Mouse (Mus musculus) lung, embryonic 14.5 days (tissue): ENCODE measurements at regions not wholly inside any gene's neighbourhood (a gene's known extent, or its start where the extent isn't known, plus 50 kb on each side); places are given as distances from the start of the nearest gene placed in this dataset.
A peak's percentile ranks its signal among the peaks of the same experiment; 100 is the strongest.

Experiments used
- ATAC-seq: fragments of 200-750 bp; cut with Nextera tagmentation; 2 replicates; pipeline ENCODE4 v1.8.0; 2017; ENCODE audit warnings: mild to moderate bottlenecking, moderate TSS enrichment, moderate library complexity; ENCODE audit not compliant: insufficient read depth
- DNase-seq: peaks from one replicate; pipeline ENCODE4 v3.0.0-alpha.2; 2015
- H3K27ac ChIP-seq: fragments of 300-500 bp; sonication (generic); 2 replicates; pipeline ENCODE4 v1.5.1; 2014; ENCODE audit warnings: low read depth, mild to moderate bottlenecking, moderate library complexity
- H3K27me3 ChIP-seq: fragments of 300-500 bp; sonication (generic); 2 replicates; pipeline ENCODE4 v1.6.1; 2014; ENCODE audit warnings: low read length, control low read depth; ENCODE audit not compliant: insufficient read depth
- H3K36me3 ChIP-seq: fragments of 300-500 bp; sonication (generic); 2 replicates; pipeline ENCODE4 v1.6.1; 2014; ENCODE audit warnings: control low read depth; ENCODE audit not compliant: insufficient read depth
- H3K4me1 ChIP-seq: fragments of 300-500 bp; sonication (generic); 2 replicates; pipeline ENCODE4 v1.6.1; 2014; ENCODE audit warnings: antibody characterized with exemption, control low read depth; ENCODE audit not compliant: insufficient read depth
- H3K4me2 ChIP-seq: fragments of 300-500 bp; sonication (generic); 2 replicates; pipeline ENCODE4 v1.6.1; 2014; ENCODE audit warnings: mild to moderate bottlenecking
- H3K4me3 ChIP-seq: fragments of 300-500 bp; sonication (generic); 2 replicates; pipeline ENCODE4 v1.5.1; 2014; ENCODE audit warnings: low read depth, low read length
- H3K9ac ChIP-seq: fragments of 300-500 bp; sonication (generic); 2 replicates; pipeline ENCODE4 v1.6.1; 2014
- H3K9me3 ChIP-seq: fragments of 300-500 bp; sonication (generic); 2 replicates; pipeline ENCODE4 v1.6.1; 2016; ENCODE audit warnings: low read depth, low read length, control low read depth
- CTCF ChIP-seq: IDR thresholded peaks from 2 replicates; pipeline ENCODE4 v1.5.1; 2016; ENCODE audit warnings: antibody characterized with exemption, low read depth
- WGBS: fragments of 180-500 bp; shearing (Covaris S2); extraction: QIAGEN DNeasy Blood & Tissue Kit; methylation state at CpG from one replicate; pipeline ENCODE4 v1.1.7; 2014; 5-methylcytosine and 5-hydroxymethylcytosine counted together

DNA sequence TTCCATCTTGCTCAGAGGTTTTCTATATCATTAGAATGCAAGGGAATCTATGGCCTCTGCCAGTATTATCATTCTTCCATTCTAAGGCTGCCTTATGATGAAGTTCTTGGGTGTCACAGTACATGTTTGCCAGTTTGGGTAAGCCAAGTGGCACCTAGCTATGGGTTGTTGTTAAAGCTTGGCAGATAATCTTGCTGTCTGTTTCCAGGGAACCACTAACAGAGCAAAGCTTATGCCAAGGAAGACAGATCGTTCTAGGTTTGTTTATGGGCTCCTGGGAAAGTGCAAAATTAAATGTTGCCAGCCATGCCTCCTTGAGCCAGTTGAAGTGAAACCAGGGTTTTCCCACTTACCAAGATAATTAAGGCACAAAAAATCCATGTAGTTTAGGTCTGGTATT, 292.9 kb upstream of the Cobl start:
- no peak overlapping the region for H3K27ac ChIP-seq
- H3K9ac ChIP-seq = no peak overlapping the region
- WGBS = 64% methylated on average over 1 of the region's 1 CpGs
- no peak overlapping the region for H3K4me3 ChIP-seq
- no peaks in the 10 kb centered on the region for H3K4me1 ChIP-seq
- no peak overlapping the region for H3K4me2 ChIP-seq
- no peaks in the 10 kb centered on the region for H3K27me3 ChIP-seq
- DNase-seq = no peak
- no peaks in the 10 kb centered on the region for H3K36me3 ChIP-seq
- ATAC-seq = no peak
- TF ChIP-seq CTCF = no peak
- no peaks in the 10 kb centered on the region for H3K9me3 ChIP-seq

GRCm38 (mm10) chr11:12750016-12750415, 285.3 kb upstream of the Cobl start:
- TF ChIP-seq CTCF = no peak
- no peaks in the 10 kb centered on the region for H3K27me3 ChIP-seq
- no peak overlapping the region for H3K4me2 ChIP-seq
- H3K9me3 ChIP-seq = no peaks in the 10 kb centered on the region
- 80% methylated on average over 1 of the region's 1 CpGs for WGBS
- no peak overlapping the region for H3K27ac ChIP-seq
- no peaks in the 10 kb centered on the region for H3K4me1 ChIP-seq
- no peaks in the 10 kb centered on the region for H3K36me3 ChIP-seq
- H3K4me3 ChIP-seq = no peak overlapping the region
- no peak for ATAC-seq
- no peak overlapping the region for H3K9ac ChIP-seq
- no peak for DNase-seq

GRCm38 (mm10) chr11:12749245-12749644, 284.5 kb upstream of the Cobl start:
- H3K4me3 ChIP-seq = no peak overlapping the region
- ATAC-seq = no peak
- H3K4me1 ChIP-seq = no peaks in the 10 kb centered on the region
- no peak overlapping the region for H3K4me2 ChIP-seq
- H3K9ac ChIP-seq = no peak overlapping the region
- no peak overlapping the region for H3K27ac ChIP-seq
- no peaks in the 10 kb centered on the region for H3K9me3 ChIP-seq
- 84% methylated on average over 4 of the region's 4 CpGs for WGBS
- no peak for DNase-seq
- H3K36me3 ChIP-seq = no peaks in the 10 kb centered on the region
- TF ChIP-seq CTCF = no peak
- no peaks in the 10 kb centered on the region for H3K27me3 ChIP-seq

GRCm38 (mm10) chr11:12742159-12742523, 277.4 kb upstream of the Cobl start:
- no peak for ATAC-seq
- peak; percentile 17 for DNase-seq
- Histone ChIP-seq H3K4me2 (no peak overlapping the region), H3K9me3 (no peaks in the 10 kb centered on the region), H3K27me3 (no peaks in the 10 kb centered on the region), H3K27ac (no peak overlapping the region), H3K4me1 (no peaks in the 10 kb centered on the region), H3K9ac (no peak overlapping the region), H3K36me3 (no peaks in the 10 kb centered on the region), H3K4me3 (no peak overlapping the region)
- no peak for TF ChIP-seq CTCF
- 22% methylated on average over 2 of the region's 2 CpGs for WGBS

- no peaks in the 10 kb centered on the region for H3K27me3 ChIP-seq
- H3K27ac ChIP-seq = no peak overlapping the region
- TF ChIP-seq CTCF = no peak
- no peaks in the 10 kb centered on the region for H3K36me3 ChIP-seq
- H3K4me1 ChIP-seq = no peaks in the 10 kb centered on the region
- 60% methylated on average over 3 of the region's 3 CpGs for WGBS
- H3K9me3 ChIP-seq = no peaks in the 10 kb centered on the region
- no peak overlapping the region for H3K4me2 ChIP-seq
- no peak overlapping the region for H3K9ac ChIP-seq
- H3K4me3 ChIP-seq = no peak overlapping the region
- ATAC-seq (no peak), DNase-seq (no peak)
Measured at GRCm38 (mm10) chr11:12741418-12742158, 276.8 kb upstream of the Cobl start.

GRCm38 (mm10) chr11:12734274-12734673, 269.5 kb upstream of the Cobl start:
- Histone ChIP-seq H3K36me3 (no peaks in the 10 kb centered on the region), H3K27me3 (no peaks in the 10 kb centered on the region), H3K4me2 (no peak overlapping the region), H3K27ac (no peak overlapping the region), H3K9ac (no peak overlapping the region), H3K9me3 (no peaks in the 10 kb centered on the region), H3K4me3 (no peak overlapping the region), H3K4me1 (no peaks in the 10 kb centered on the region)
- WGBS = 84% methylated on average over 1 of the region's 1 CpGs
- ATAC-seq (no peak), DNase-seq (no peak)
- no peak for TF ChIP-seq CTCF

DNA sequence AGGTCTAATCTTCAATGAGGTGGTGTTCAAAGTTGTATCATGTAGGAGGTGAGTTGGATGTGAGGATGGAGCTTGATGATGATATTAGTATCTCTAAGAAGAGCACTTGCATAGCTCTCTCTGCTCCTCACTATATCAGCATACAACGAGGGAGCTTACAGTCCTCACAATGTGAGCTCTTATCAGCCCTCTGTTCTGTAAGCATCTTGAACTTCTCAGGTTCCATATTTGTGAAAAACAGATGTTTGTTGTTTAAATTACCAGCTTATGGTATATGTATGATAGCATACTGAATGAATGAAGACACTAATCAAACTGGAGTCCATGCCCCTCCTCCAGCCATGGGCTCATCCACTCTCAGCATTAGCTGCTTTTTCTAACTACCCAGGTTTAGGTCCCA, 262.5 kb upstream of the Cobl start:
- Histone ChIP-seq H3K9ac (no peak overlapping the region), H3K27me3 (no peaks in the 10 kb centered on the region), H3K27ac (no peak overlapping the region), H3K36me3 (no peaks in the 10 kb centered on the region), H3K4me1 (no peaks in the 10 kb centered on the region), H3K4me2 (no peak overlapping the region), H3K9me3 (no peaks in the 10 kb centered on the region), H3K4me3 (no peak overlapping the region)
- TF ChIP-seq CTCF = no peak
- WGBS = 83% methylated on average over 1 of the region's 1 CpGs
- DNase-seq (no peak), ATAC-seq (no peak)

- WGBS = 65% methylated on average over 4 of the region's 4 CpGs
- ATAC-seq (no peak), DNase-seq (no peak)
- H3K9ac ChIP-seq = no peak overlapping the region
- H3K4me1 ChIP-seq = no peaks in the 10 kb centered on the region
- H3K27me3 ChIP-seq = no peaks in the 10 kb centered on the region
- H3K36me3 ChIP-seq = no peaks in the 10 kb centered on the region
- no peak for TF ChIP-seq CTCF
- no peak overlapping the region for H3K4me2 ChIP-seq
- H3K9me3 ChIP-seq = no peaks in the 10 kb centered on the region
- no peak overlapping the region for H3K27ac ChIP-seq
- no peak overlapping the region for H3K4me3 ChIP-seq
Measured at GRCm38 (mm10) chr11:12726492-12726891, 261.7 kb upstream of the Cobl start.
